Mouse (Mus musculus) bone marrow, adult 2 months (tissue): ENCODE results near the gene Ezr.
"Not testable (repeated sequence)": the region's sequence is repeated elsewhere in the genome, so short reads cannot be mapped to it uniquely, and the experiment has no call there.

Experiments used
- CTCF ChIP-seq: fragments of 200-500 bp; IDR thresholded peaks from 2 replicates; pipeline ENCODE4 v1.5.1; 2011; ENCODE audit warnings: low read length, control low read depth; ENCODE audit not compliant: control insufficient read depth, insufficient read depth
- POLR2A ChIP-seq: fragments of 200-500 bp; IDR thresholded peaks from 2 replicates; pipeline ENCODE4 v1.6.1; 2011; ENCODE audit warnings: low read depth, mild to moderate bottlenecking, control low read depth, low read length, borderline replicate concordance; ENCODE audit not compliant: control insufficient read depth

DNA sequence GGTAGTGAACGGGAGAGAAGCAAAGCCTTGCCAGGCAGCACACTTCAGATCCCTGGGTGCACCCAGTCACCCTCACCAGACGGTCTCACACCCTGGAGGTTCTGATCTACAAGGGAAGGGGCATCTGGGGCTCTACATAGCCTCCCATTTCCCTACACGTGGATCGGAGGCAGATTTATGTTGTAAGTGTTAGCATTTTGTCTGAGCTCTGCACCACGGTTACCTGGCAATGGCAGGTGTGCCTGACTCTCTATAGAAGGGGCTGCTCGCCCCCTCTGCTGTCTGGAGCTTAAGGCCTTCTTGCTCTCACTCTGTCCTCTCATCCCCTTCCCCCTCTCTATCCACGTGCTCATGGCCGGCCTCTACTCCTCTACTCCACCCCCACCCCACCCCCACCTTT lies 86.1 kb downstream of the Ezr start:
- not testable (repeated sequence) for TF ChIP-seq POLR2A, CTCF
